Comparison of ENCODE assay signal across 14 mouse cellular contexts in genomic region chr5:135337575-135337974, GRCm38 (mm10). TPM values are rescaled to one million over a fixed set of nuclear protein-coding genes. Genes with fewer than 3 reads are reported as not detected.
DNase-seq lines count a peak whose midpoint lies in the region; ATAC-seq lines count a peak whose summit lies in the region.
"Had no signal": no experiment of that assay in that cellular context is flagged by ENCODE, and none has a peak within 500 bp of the region (broad histone marks: within the 10 kb centered on the region; RNA-seq: fewer than 3 reads in every experiment).

No protein-coding gene starts in this region.

- H3K4me3 ChIP-seq in heart, embryonic 12.5 days: no peak overlapping the region

- peak; percentile 73 for DNase-seq in heart, adult 11 months
- DNase-seq in kidney, adult 9 months: peak; percentile 34
- DNase-seq in kidney, adult 18-20 months: no peak
- DNase-seq in ovary, adult 18-20 months (ENCODE audit: low spot score): peak; percentile 57
- no peak for DNase-seq in ovary, postnatal 14 days (ENCODE audit: low spot score)
- DNase-seq in kidney, postnatal 4 days: peak; percentile 24 to 39
- no peak for DNase-seq in testis, postnatal 10 days (ENCODE audit: low spot score)
- DNase-seq: left cerebral cortex, postnatal 4 days had no signal

- 28% methylated on average over 3 of the region's 3 CpGs for WGBS in heart, embryonic 12.5 days

- no peak for ATAC-seq in heart, embryonic 12.5 days (ENCODE audit: insufficient number of reproducible peaks, low FRiP score)
- ATAC-seq: activated CD4-positive, CD25-positive, alpha-beta regulatory T cell, adult 4 months had no signal

- no peak overlapping the region for H3K9ac ChIP-seq in heart, embryonic 12.5 days
- H3K9ac ChIP-seq: liver, embryonic 14.5 days had no signal

- no peak overlapping the region for H3K27ac ChIP-seq in heart, embryonic 12.5 days (ENCODE audit: poor library complexity, severe bottlenecking)
- H3K27ac ChIP-seq: liver, embryonic 14.5 days had no signal

- H3K36me3 ChIP-seq in heart, embryonic 12.5 days: no peaks in the 10 kb centered on the region

- H3K27me3 ChIP-seq in heart, embryonic 12.5 days (replicated peaks): peaks cover 4% of the 10 kb centered on the region; the same call in 1 of the 2 replicates

- no peaks in the 10 kb centered on the region for H3K9me3 ChIP-seq in heart, embryonic 12.5 days (replicated peaks)

- H3K4me1 ChIP-seq in heart, embryonic 12.5 days (replicated peaks): no peaks in the 10 kb centered on the region; the same call in 1 of the 2 replicates

- H3K4me2 ChIP-seq in heart, embryonic 12.5 days: no peak overlapping the region

RNA-seq across cellular contexts. Expression of gene Fkbp6, which starts 12.3 kb away (rescaled TPM):
- 0.22 TPM in 1 of 2 replicates, not detected in the other for polyA plus RNA-seq in heart, embryonic 12.5 days (2016; fragmentation: Nextera tagmentation; extraction: Ambion mirVana)
- polyA plus RNA-seq: activated CD4-positive, CD25-positive, alpha-beta regulatory T cell, adult 4 months; urinary bladder, adult 2 months had no signal

RNA-seq across cellular contexts. Expression of gene Trim50, which starts 15.5 kb away (rescaled TPM):
- not detected in 2 replicates for polyA plus RNA-seq in heart, embryonic 12.5 days (2016; fragmentation: Nextera tagmentation; extraction: Ambion mirVana)
- polyA plus RNA-seq: cortical plate, adult 2 months; hindbrain, embryonic 11.5 days; liver, embryonic 14.5 days; urinary bladder, adult 2 months had no signal

RNA-seq across cellular contexts. Expression of gene Nsun5, which starts 32.2 kb away (rescaled TPM):
- 17.4 and 18.1 TPM in 2 replicates for polyA plus RNA-seq in heart, embryonic 12.5 days (2016; fragmentation: Nextera tagmentation; extraction: Ambion mirVana)

RNA-seq across cellular contexts. Expression of gene Pom121, which starts 56.8 kb away (rescaled TPM):
- 14.7 and 16.5 TPM in 2 replicates for polyA plus RNA-seq in heart, embryonic 12.5 days (2016; fragmentation: Nextera tagmentation; extraction: Ambion mirVana)

Comparison
In these comparisons a context has a peak if more than half of its experiments do, and no peak if none do; other contexts are left out.
1. DNase-seq: peak in heart, adult 11 months (single experiment), kidney, adult 9 months (single experiment), ovary, adult 18-20 months (single experiment) and kidney, postnatal 4 days (2 of 2); none in kidney, adult 18-20 months (single experiment), ovary, postnatal 14 days (single experiment) and testis, postnatal 10 days (single experiment).